Mouse (Mus musculus) small intestine, adult 2 months (tissue): ENCODE measurements around the gene Ankrd52. TPM values are rescaled to one million over a fixed set of nuclear protein-coding genes. Genes with fewer than 3 reads are reported as not detected.

Experiments used
- H3K27ac ChIP-seq: fragments of 200-500 bp; 2 replicates; pipeline ENCODE4 v1.5.1; 2012; ENCODE audit warnings: low read depth, low read length, control low read depth, inconsistent platforms; ENCODE audit not compliant: insufficient read depth
- H3K27me3 ChIP-seq: fragments of 200-500 bp; 2 replicates; pipeline ENCODE4 v1.6.1; 2012; ENCODE audit warnings: mild to moderate bottlenecking, moderate library complexity, low read length, inconsistent platforms; ENCODE audit not compliant: control insufficient read depth, insufficient read depth
- H3K36me3 ChIP-seq: fragments of 200-500 bp; 2 replicates; pipeline ENCODE4 v1.6.1; 2012; ENCODE audit warnings: mild to moderate bottlenecking, low read length, control low read depth, inconsistent platforms; ENCODE audit not compliant: control insufficient read depth, insufficient read depth
- H3K4me1 ChIP-seq: fragments of 200-500 bp; 2 replicates; pipeline ENCODE4 v1.6.1; 2012; ENCODE audit warnings: low read length, inconsistent platforms, mixed read lengths; ENCODE audit not compliant: control insufficient read depth, insufficient read depth, insufficient read length
- H3K4me3 ChIP-seq: fragments of 200-500 bp; 2 replicates; pipeline ENCODE4 v1.5.1; 2012; ENCODE audit warnings: low read depth, mild to moderate bottlenecking, control low read depth, inconsistent platforms, low read length, moderate library complexity
- CTCF ChIP-seq: fragments of 200-500 bp; IDR thresholded peaks from 2 replicates; pipeline ENCODE4 v1.5.1; 2012; ENCODE audit warnings: low read depth, mild to moderate bottlenecking, control low read depth, inconsistent platforms, low read length, moderate library complexity, mixed read lengths; ENCODE audit not compliant: insufficient replicate concordance, insufficient read length; ENCODE audit errors: extremely low read depth
- POLR2A ChIP-seq: fragments of 200-500 bp; IDR thresholded peaks from 2 replicates; pipeline ENCODE4 v1.6.1; 2012; ENCODE audit warnings: low read depth, mild to moderate bottlenecking, control low read depth, inconsistent platforms, low read length, moderate library complexity
- WGBS: fragments of 180-500 bp; shearing (Covaris S2); methylation state at CpG from one replicate; pipeline ENCODE4 v1.1.7; 2018; 5-methylcytosine and 5-hydroxymethylcytosine counted together
- polyA plus RNA-seq: library from polyadenylated mRNA; depleted of rRNA; stranded (reverse); fragments of >200 nt; gene quantifications from 2 replicates; pipeline ENCODE4 v1.2.3, GENCODE M21; 2012

Ankrd52 gene
- polyA plus RNA-seq, 1 experiment = 22.1 TPM

DNA sequence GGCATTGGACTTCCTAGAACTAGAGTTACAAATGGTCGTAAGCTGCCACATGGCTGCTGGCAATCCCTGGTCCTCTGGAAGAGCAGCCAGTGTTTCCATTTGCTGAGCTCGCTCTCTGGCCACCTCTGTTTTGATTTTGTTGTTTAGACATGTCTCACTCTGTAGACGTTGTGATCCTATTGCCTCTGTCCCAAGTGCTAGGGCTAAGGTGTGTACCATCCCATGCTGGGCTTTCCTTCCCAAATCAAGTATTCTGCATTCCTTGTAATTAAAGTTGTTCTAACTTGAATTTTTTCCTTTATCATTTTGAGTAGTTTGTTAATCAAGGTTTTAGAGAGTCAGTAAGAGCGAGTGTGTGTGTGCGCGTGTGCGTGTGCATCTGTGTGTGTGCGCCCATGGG, 29.4 kb upstream of the Ankrd52 start:
- Histone ChIP-seq H3K4me1 (peaks cover 6% of the 10 kb centered on the region; the same call in 1 of the 2 replicates), H3K4me3 (no peak overlapping the region), H3K36me3 (peaks cover 40% of the 10 kb centered on the region), H3K27ac (no peak overlapping the region), H3K27me3 (no peaks in the 10 kb centered on the region)
- TF ChIP-seq POLR2A (no peak), CTCF (no peak)
- WGBS = 87% methylated on average over 8 of the region's 8 CpGs

DNA sequence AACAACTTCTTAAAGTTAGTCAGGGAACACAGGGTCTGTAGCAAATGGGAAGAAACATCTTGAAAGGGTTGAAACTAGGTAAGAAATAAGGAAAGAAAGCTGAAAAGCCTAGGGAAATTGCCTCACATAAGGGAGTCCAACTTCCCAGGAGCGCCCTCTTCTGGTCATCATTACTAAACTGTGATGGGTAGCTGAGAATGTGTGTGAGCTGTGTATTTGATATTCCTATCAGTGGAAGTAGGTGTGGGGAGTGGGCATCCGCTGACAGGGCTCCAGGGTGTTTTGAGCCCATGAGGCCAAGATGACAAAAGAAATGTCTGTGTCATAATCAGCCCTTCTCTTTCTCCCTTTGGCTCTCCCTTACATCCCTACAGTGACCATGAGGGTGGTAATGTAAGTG, 18.1 kb upstream of the Ankrd52 start:
- 42% methylated on average over 2 of the region's 2 CpGs for WGBS
- peak; percentile 43; the same call in 1 of the 2 replicates for TF ChIP-seq CTCF
- TF ChIP-seq POLR2A = no peak
- Histone ChIP-seq H3K27me3 (no peaks in the 10 kb centered on the region), H3K4me3 (no peak overlapping the region), H3K4me1 (no peaks in the 10 kb centered on the region), H3K27ac (no peak overlapping the region), H3K36me3 (peaks cover 70% of the 10 kb centered on the region)

DNA sequence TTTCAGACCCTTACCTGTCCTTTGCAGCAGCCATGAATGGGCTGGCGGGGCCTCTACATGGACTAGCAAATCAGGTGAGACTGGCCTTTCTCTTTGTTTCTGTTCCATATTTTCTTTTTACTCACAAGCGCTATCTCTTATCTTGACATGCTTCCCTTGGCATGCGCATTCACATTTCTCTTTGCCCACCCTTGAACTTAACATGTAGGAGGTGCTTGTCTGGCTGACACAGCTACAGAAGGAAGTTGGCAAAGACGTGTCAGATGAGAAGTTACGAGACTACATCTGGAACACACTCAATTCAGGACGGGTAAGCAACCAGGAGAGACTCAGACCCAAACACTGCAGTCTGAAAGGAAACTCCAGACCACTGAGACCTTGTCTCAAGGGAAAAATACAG, 17.7 kb upstream of the Ankrd52 start:
- H3K4me3 ChIP-seq = no peak overlapping the region
- no peaks in the 10 kb centered on the region for H3K27me3 ChIP-seq
- H3K4me1 ChIP-seq = no peaks in the 10 kb centered on the region
- WGBS = 83% methylated on average over 6 of the region's 6 CpGs
- peaks cover 66% of the 10 kb centered on the region for H3K36me3 ChIP-seq
- TF ChIP-seq CTCF = no peak
- no peak overlapping the region for H3K27ac ChIP-seq

DNA sequence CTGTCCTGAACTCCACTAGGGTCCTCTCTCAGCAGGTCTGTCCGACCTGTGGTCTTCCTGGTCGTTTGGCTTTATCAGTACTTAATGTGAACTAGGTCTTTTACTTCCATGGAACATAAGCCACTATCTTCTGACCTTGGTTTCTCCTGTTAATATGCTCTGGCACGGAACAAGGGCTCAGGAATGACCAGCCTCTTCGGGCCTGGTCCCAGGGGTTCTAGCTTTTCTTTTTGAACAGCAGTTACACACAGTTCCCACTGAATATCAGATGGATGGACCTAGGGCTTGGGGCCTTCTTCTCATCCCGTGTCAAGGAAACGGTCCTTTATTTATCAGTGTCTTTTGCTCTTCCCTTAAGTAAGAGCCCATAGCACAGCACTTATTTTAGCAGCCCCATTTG, 15.1 kb upstream of the Ankrd52 start:
- H3K27ac ChIP-seq = no peak overlapping the region
- 83% methylated on average over 6 of the region's 6 CpGs for WGBS
- H3K27me3 ChIP-seq = no peaks in the 10 kb centered on the region
- H3K36me3 ChIP-seq = peaks cover 61% of the 10 kb centered on the region
- H3K4me1 ChIP-seq = no peaks in the 10 kb centered on the region
- TF ChIP-seq CTCF (no peak), POLR2A (no peak)
- H3K4me3 ChIP-seq = no peak overlapping the region

DNA sequence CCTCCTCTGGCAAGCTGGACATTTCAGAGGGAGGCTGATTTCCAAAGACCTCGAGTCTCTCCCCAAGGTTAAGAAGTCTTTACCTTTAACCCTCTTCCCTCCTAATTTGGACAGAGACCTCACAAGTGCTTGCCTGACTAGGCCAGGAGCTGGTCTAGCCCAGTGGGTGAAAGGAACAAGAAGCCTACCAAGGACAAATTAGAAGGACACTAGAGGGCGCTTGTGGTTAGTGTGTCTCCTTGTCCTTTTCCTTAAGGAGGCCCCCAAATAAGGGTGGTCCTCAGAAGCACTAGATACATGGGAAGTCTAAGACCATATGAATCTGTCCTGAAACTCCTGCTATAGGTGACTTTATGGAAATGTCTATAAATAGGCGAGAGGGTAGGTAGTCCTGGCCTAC, 14.3 kb upstream of the Ankrd52 start:
- Histone ChIP-seq H3K4me3 (no peak overlapping the region), H3K36me3 (peaks cover 61% of the 10 kb centered on the region), H3K27ac (no peak overlapping the region), H3K27me3 (no peaks in the 10 kb centered on the region), H3K4me1 (no peaks in the 10 kb centered on the region)
- WGBS = 48% methylated on average over 3 of the region's 3 CpGs
- TF ChIP-seq CTCF = peak; percentile 29; the same call in 1 of the 2 replicates
- no peak for TF ChIP-seq POLR2A

DNA sequence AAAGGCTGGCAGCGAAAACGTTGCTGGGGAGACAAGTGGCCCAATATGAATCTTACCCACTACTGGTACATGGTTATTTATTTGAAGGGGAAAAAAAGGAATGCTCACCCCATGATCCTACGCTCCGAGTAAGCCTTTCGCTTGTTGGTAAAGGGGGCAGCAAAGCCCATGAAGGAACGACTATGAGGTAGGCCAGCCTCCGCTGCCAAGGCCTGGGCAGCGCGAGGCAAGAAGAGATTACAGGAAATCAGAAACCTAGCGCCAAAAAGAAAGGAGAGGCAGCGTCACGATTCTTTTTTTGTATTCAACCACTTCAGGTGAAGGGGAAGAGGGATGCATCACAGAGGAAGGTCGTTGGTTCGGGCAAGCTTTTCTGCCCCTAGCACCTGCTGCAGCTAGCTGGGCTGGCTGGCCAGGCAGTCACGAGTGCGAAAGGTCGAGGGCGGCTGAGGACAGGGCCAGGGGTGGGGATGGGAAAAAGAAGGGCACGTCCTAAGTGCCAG, 9.0 kb upstream of the Ankrd52 start:
- peak overlapping the region; percentile 85 for H3K4me3 ChIP-seq
- H3K36me3 ChIP-seq = peaks cover 14% of the 10 kb centered on the region
- no peaks in the 10 kb centered on the region for H3K27me3 ChIP-seq
- peak overlapping the region; percentile 96 for H3K27ac ChIP-seq
- TF ChIP-seq CTCF (no peak), POLR2A (no peak)
- WGBS = 12% methylated on average over 19 of the region's 19 CpGs
- H3K4me1 ChIP-seq = peaks cover 12% of the 10 kb centered on the region

DNA sequence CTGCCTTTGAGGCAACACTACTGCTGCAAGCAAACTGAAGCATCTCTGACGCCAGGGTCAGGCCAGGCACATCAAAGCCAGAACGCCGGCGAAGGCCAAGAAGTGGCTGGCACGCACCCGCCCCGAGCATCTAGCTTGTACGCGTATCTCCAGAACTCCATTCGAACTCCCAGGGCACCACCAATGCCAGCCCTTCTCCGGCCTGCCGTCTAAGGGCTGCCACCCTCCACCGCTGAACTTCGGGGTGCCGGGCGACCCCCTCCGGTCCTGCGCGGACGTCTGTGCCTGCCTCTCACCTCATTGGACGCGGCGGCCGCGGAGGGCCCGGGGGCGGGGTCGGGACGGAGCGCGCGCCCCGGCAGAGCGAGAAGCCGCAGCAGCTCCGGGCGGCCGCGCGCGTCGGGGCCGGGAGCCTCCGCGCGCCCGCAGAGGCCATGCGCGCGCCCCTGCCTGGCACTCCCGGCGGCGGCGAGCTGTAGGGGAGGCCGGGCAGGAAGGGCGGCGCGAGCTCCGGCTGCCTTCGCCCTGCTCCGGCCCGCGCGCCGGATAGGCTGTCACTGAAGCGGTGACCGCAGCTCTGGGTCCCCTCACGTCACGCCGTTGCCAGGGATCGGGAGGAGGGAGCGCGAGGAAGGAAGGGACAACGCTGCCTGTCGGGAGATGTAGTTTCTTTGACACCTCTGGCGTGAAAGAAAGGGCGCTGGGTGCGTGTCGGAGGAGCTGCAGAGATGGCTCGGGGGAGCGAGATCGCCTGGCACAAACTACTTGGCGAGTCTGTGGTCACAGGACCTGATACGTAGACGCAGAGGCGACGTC, 8.3 kb upstream of the Ankrd52 start, which contains the start of gene Coq10a:
Gene Coq10a, minus strand, starts transcription at position 596 of the 816 bp plus-strand sequence.
- WGBS = under 1% methylated on average over 87 of the region's 87 CpGs
- Histone ChIP-seq H3K4me1 (peaks cover 12% of the 10 kb centered on the region), H3K36me3 (peaks cover 8% of the 10 kb centered on the region), H3K27ac (peak within 1 kb of the TSS; percentile 96), H3K4me3 (peak within 1 kb of the TSS; percentile 85), H3K27me3 (no peaks in the 10 kb centered on the region)
- TF ChIP-seq POLR2A = peak; percentile 71; the same call in 1 of the 2 replicates
- TF ChIP-seq CTCF = no peak
